Mouse (Mus musculus): Measurements from ENCODE around the gene Aph1b. TPM values are rescaled to one million over a fixed set of nuclear protein-coding genes. Genes with fewer than 3 reads are reported as not detected.
A peak's percentile ranks its signal among the peaks of the same experiment; 100 is the strongest.
"Not testable (repeated sequence)": the region's sequence is repeated elsewhere in the genome, so short reads cannot be mapped to it uniquely, and the experiment has no call there.

Gene Aph1b
- polyA plus RNA-seq, 1 experiment from 2014 or later: 27.6 TPM

GRCm38 (mm10) chr9:66813392-66813791, 18.1 kb upstream of the Aph1b start:
- Histone ChIP-seq H3K9ac (no peak overlapping the region), H3K4me1 (replicated peaks; ENCODE audit: control insufficient read depth, insufficient read depth, low read length) (0 out of 2 replicates have a peak, but pooled peaks cover 8% of the 10 kb centered on the region), H3K4me3 (replicated peaks; ENCODE audit: low read length) (no peak overlapping the region), H3K27ac (no peak overlapping the region), H3K9me3 (ENCODE audit: control insufficient read depth, low read length) (no peaks in the 10 kb centered on the region), H3K4me2 (replicated peaks) (no peak overlapping the region), H3K36me3 (replicated peaks; ENCODE audit: control insufficient read depth, insufficient read depth) (no peaks in the 10 kb centered on the region), H3K27me3 (ENCODE audit: control insufficient read depth, insufficient read depth, low read length) (no peaks in the 10 kb centered on the region)
- WGBS: 14% methylated on average over 2 of the region's 2 CpGs
- DNase-seq (ENCODE audit: low spot score) (no peak), ATAC-seq (ENCODE audit: low FRiP score) (no peak)

GRCm38 (mm10) chr9:66805951-66806350, 10.7 kb upstream of the Aph1b start:
- H3K36me3 ChIP-seq (replicated peaks; ENCODE audit: control insufficient read depth, insufficient read depth); ATAC-seq (ENCODE audit: low FRiP score); H3K9me3 ChIP-seq (ENCODE audit: control insufficient read depth, low read length); H3K4me1 ChIP-seq (replicated peaks; ENCODE audit: control insufficient read depth, insufficient read depth, low read length); H3K27ac ChIP-seq: not testable (repeated sequence)
- peak; percentile 29 for DNase-seq (ENCODE audit: low spot score)
- WGBS: 1% methylated on average over 29 of the region's 37 CpGs
- H3K27me3 ChIP-seq (ENCODE audit: control insufficient read depth, insufficient read depth, low read length): peaks cover 15% of the 10 kb centered on the region
- peak overlapping the region; percentile 29 for H3K4me3 ChIP-seq (replicated peaks; ENCODE audit: low read length)
- peak overlapping the region; percentile 58 for H3K4me2 ChIP-seq (replicated peaks)
- peak overlapping the region; percentile 50 for H3K9ac ChIP-seq

GRCm38 (mm10) chr9:66801947-66802346, 6.7 kb upstream of the Aph1b start:
- no peak for ATAC-seq (ENCODE audit: low FRiP score)

GRCm38 (mm10) chr9:66796739-66797138, 1.4 kb upstream of the Aph1b start, which contains the start of gene Gm10647:
Gm10647 (plus strand) TSS chr9:66797039.
- peaks cover 13% of the 10 kb centered on the region; the same call in 1 of the 2 replicates for H3K4me1 ChIP-seq (replicated peaks; ENCODE audit: control insufficient read depth, insufficient read depth, low read length)
- ATAC-seq (ENCODE audit: low FRiP score) (no peak), DNase-seq (ENCODE audit: low spot score) (no peak)
- H3K36me3 ChIP-seq (replicated peaks; ENCODE audit: control insufficient read depth, insufficient read depth): no peaks in the 10 kb centered on the region
- peak within 1 kb of the TSS; percentile 85 for H3K4me2 ChIP-seq (replicated peaks)
- no peaks in the 10 kb centered on the region for H3K27me3 ChIP-seq (ENCODE audit: control insufficient read depth, insufficient read depth, low read length)
- 77% methylated on average over 5 of the region's 5 CpGs for WGBS
- peak within 1 kb of the TSS; percentile 81 for H3K4me3 ChIP-seq (replicated peaks; ENCODE audit: low read length)
- H3K9ac ChIP-seq: peak within 1 kb of the TSS; percentile 91
- peak within 1 kb of the TSS; percentile 92; the same call in 1 of the 2 replicates for H3K27ac ChIP-seq
- H3K9me3 ChIP-seq (ENCODE audit: control insufficient read depth, low read length): no peaks in the 10 kb centered on the region

More at GRCm38 (mm10) chr9:66801947-66802346, 6.7 kb upstream of the Aph1b start:
- DNase-seq (ENCODE audit: low spot score): no peak
- H3K4me2 ChIP-seq (replicated peaks): no peak overlapping the region
- no peak overlapping the region for H3K9ac ChIP-seq
- H3K9me3 ChIP-seq (ENCODE audit: control insufficient read depth, low read length): no peaks in the 10 kb centered on the region
- H3K27ac ChIP-seq: no peak overlapping the region
- 53% methylated on average over 12 of the region's 12 CpGs for WGBS
- H3K4me3 ChIP-seq (replicated peaks; ENCODE audit: low read length): no peak overlapping the region
- H3K27me3 ChIP-seq (ENCODE audit: control insufficient read depth, insufficient read depth, low read length): peaks cover 8% of the 10 kb centered on the region
- H3K4me1 ChIP-seq (replicated peaks; ENCODE audit: control insufficient read depth, insufficient read depth, low read length): no peaks in the 10 kb centered on the region
- no peaks in the 10 kb centered on the region for H3K36me3 ChIP-seq (replicated peaks; ENCODE audit: control insufficient read depth, insufficient read depth)

- H3K9ac ChIP-seq: peak overlapping the region; percentile 91
- H3K27ac ChIP-seq: peak overlapping the region; percentile 92
- H3K27me3 ChIP-seq (ENCODE audit: control insufficient read depth, insufficient read depth, low read length): no peaks in the 10 kb centered on the region
- peak; percentile 64 for DNase-seq (ENCODE audit: low spot score)
- peaks cover 13% of the 10 kb centered on the region; the same call in 1 of the 2 replicates for H3K4me1 ChIP-seq (replicated peaks; ENCODE audit: control insufficient read depth, insufficient read depth, low read length)
- peaks cover 12% of the 10 kb centered on the region for H3K36me3 ChIP-seq (replicated peaks; ENCODE audit: control insufficient read depth, insufficient read depth)
- peak overlapping the region; percentile 81 for H3K4me3 ChIP-seq (replicated peaks; ENCODE audit: low read length)
- H3K4me2 ChIP-seq (replicated peaks): peak overlapping the region; percentile 85
- 2% methylated on average over 43 of the region's 43 CpGs for WGBS
- no peaks in the 10 kb centered on the region for H3K9me3 ChIP-seq (ENCODE audit: control insufficient read depth, low read length)
- peak; percentile 67 for ATAC-seq (ENCODE audit: low FRiP score)
These were observed 444 bp downstream of the Aph1b start for GRCm38 (mm10) chr9:66794629-66795463.

- Histone ChIP-seq H3K4me3 (replicated peaks; ENCODE audit: low read length) (no peak overlapping the region), H3K36me3 (replicated peaks; ENCODE audit: control insufficient read depth, insufficient read depth) (peaks cover 29% of the 10 kb centered on the region), H3K9me3 (ENCODE audit: control insufficient read depth, low read length) (no peaks in the 10 kb centered on the region), H3K27ac (no peak overlapping the region), H3K4me2 (replicated peaks) (no peak overlapping the region), H3K4me1 (replicated peaks; ENCODE audit: control insufficient read depth, insufficient read depth, low read length) (no peaks in the 10 kb centered on the region), H3K27me3 (ENCODE audit: control insufficient read depth, insufficient read depth, low read length) (no peaks in the 10 kb centered on the region), H3K9ac (no peak overlapping the region)
- ATAC-seq (ENCODE audit: low FRiP score): no peak
- 8% methylated on average over 2 of the region's 2 CpGs for WGBS
- DNase-seq (ENCODE audit: low spot score): peak; percentile 84
These were observed 7.5 kb downstream of the Aph1b start for GRCm38 (mm10) chr9:66787821-66788220.

- not testable (repeated sequence) for DNase-seq (ENCODE audit: low spot score); H3K27me3 ChIP-seq (ENCODE audit: control insufficient read depth, insufficient read depth, low read length)
- WGBS: no CpG with 5 or more reads among the region's 3 CpGs
These were observed 10.7 kb downstream of the Aph1b start for GRCm38 (mm10) chr9:66784552-66784951.

GRCm38 (mm10) chr9:66770701-66771100, 24.6 kb downstream of the Aph1b start:
- no peaks in the 10 kb centered on the region for H3K9me3 ChIP-seq (ENCODE audit: control insufficient read depth, low read length)
- H3K27me3 ChIP-seq (ENCODE audit: control insufficient read depth, insufficient read depth, low read length): no peaks in the 10 kb centered on the region
- H3K9ac ChIP-seq: no peak overlapping the region
- H3K4me2 ChIP-seq (replicated peaks): no peak overlapping the region
- no peak overlapping the region for H3K4me3 ChIP-seq (replicated peaks; ENCODE audit: low read length)
- no peak for DNase-seq (ENCODE audit: low spot score)
- no peak overlapping the region for H3K27ac ChIP-seq
- no peaks in the 10 kb centered on the region for H3K4me1 ChIP-seq (replicated peaks; ENCODE audit: control insufficient read depth, insufficient read depth, low read length)
- H3K36me3 ChIP-seq (replicated peaks; ENCODE audit: control insufficient read depth, insufficient read depth): no peaks in the 10 kb centered on the region
- no peak for ATAC-seq (ENCODE audit: low FRiP score)

More at GRCm38 (mm10) chr9:66784552-66784951, 10.7 kb downstream of the Aph1b start:
- H3K27ac ChIP-seq; H3K4me3 ChIP-seq (replicated peaks; ENCODE audit: low read length); H3K4me1 ChIP-seq (replicated peaks; ENCODE audit: control insufficient read depth, insufficient read depth, low read length); H3K9me3 ChIP-seq (ENCODE audit: control insufficient read depth, low read length); ATAC-seq (ENCODE audit: low FRiP score); H3K9ac ChIP-seq; H3K4me2 ChIP-seq (replicated peaks): not testable (repeated sequence)
- peaks cover 21% of the 10 kb centered on the region; the same call in 1 of the 2 replicates for H3K36me3 ChIP-seq (replicated peaks; ENCODE audit: control insufficient read depth, insufficient read depth)

GRCm38 (mm10) chr9:66769275-66769674, 26.0 kb downstream of the Aph1b start:
- WGBS: 78% methylated on average over 3 of the region's 3 CpGs
- H3K27me3 ChIP-seq (ENCODE audit: control insufficient read depth, insufficient read depth, low read length): no peaks in the 10 kb centered on the region
- ATAC-seq (ENCODE audit: low FRiP score): no peak

More at GRCm38 (mm10) chr9:66769275-66769674, 26.0 kb downstream of the Aph1b start:
- no peak overlapping the region for H3K27ac ChIP-seq
- H3K36me3 ChIP-seq (replicated peaks; ENCODE audit: control insufficient read depth, insufficient read depth): no peaks in the 10 kb centered on the region
- no peaks in the 10 kb centered on the region for H3K9me3 ChIP-seq (ENCODE audit: control insufficient read depth, low read length)
- H3K4me1 ChIP-seq (replicated peaks; ENCODE audit: control insufficient read depth, insufficient read depth, low read length): no peaks in the 10 kb centered on the region
- no peak for DNase-seq (ENCODE audit: low spot score)
- no peak overlapping the region for H3K9ac ChIP-seq
- no peak overlapping the region for H3K4me3 ChIP-seq (replicated peaks; ENCODE audit: low read length)
- no peak overlapping the region for H3K4me2 ChIP-seq (replicated peaks)
